Mouse (Mus musculus) hindbrain, embryonic 16.5 days (tissue): ENCODE results near the gene Prex1. TPM values are rescaled to one million over a fixed set of nuclear protein-coding genes. Genes with fewer than 3 reads are reported as not detected.
A peak's percentile ranks its signal among the peaks of the same experiment; 100 is the strongest.

ENCODE experiments used
- ATAC-seq: fragments of 200-750 bp; cut with Nextera tagmentation; 2 replicates; pipeline ENCODE4 v1.8.0; 2017; ENCODE audit warnings: moderate TSS enrichment, moderate library complexity
- H3K27ac ChIP-seq: fragments of 300-500 bp; sonication (generic); 2 replicates; pipeline ENCODE4 v1.5.1; 2014; ENCODE audit warnings: low read depth, mild to moderate bottlenecking, control low read depth, low read length, moderate library complexity
- H3K27me3 ChIP-seq: fragments of 300-500 bp; sonication (generic); replicated peaks from 2 replicates; pipeline ENCODE4 v1.6.1; 2014; ENCODE audit warnings: low read length; ENCODE audit not compliant: control insufficient read depth, insufficient read depth
- H3K36me3 ChIP-seq: fragments of 300-500 bp; sonication (generic); 2 replicates; pipeline ENCODE4 v1.6.1; 2014; ENCODE audit warnings: mild to moderate bottlenecking, low read length, moderate library complexity, mixed read lengths; ENCODE audit not compliant: control insufficient read depth, insufficient read depth
- H3K4me1 ChIP-seq: fragments of 300-500 bp; sonication (generic); 2 replicates; pipeline ENCODE4 v1.6.1; 2014; ENCODE audit warnings: low read depth, low read length; ENCODE audit not compliant: control insufficient read depth, insufficient read depth
- H3K4me2 ChIP-seq: fragments of 300-500 bp; sonication (generic); 2 replicates; pipeline ENCODE4 v1.6.1; 2014; ENCODE audit warnings: mild to moderate bottlenecking, low read length, control low read depth, moderate library complexity
- H3K4me3 ChIP-seq: fragments of 300-500 bp; sonication (generic); 2 replicates; pipeline ENCODE4 v1.5.1; 2014; ENCODE audit warnings: mild to moderate bottlenecking, low read length, control low read depth, moderate library complexity
- H3K9ac ChIP-seq: fragments of 300-500 bp; sonication (generic); 2 replicates; pipeline ENCODE4 v1.6.1; 2014; ENCODE audit warnings: low read depth, mild to moderate bottlenecking, control low read depth, low read length, moderate library complexity
- H3K9me3 ChIP-seq: fragments of 300-500 bp; sonication (generic); 2 replicates; pipeline ENCODE4 v1.6.1; 2014; ENCODE audit warnings: mild to moderate bottlenecking, low read length, moderate library complexity; ENCODE audit not compliant: control insufficient read depth
- WGBS: fragments of 180-500 bp; shearing (Covaris S2); extraction: QIAGEN DNeasy Blood & Tissue Kit; methylation state at CpG from one replicate; pipeline ENCODE4 v1.1.7; 2014; 5-methylcytosine and 5-hydroxymethylcytosine counted together
- polyA plus RNA-seq: library from polyadenylated mRNA; unstranded; fragments of >200 nt; fragmentation: Nextera tagmentation; extraction: Ambion mirVana; gene quantifications from 2 replicates; pipeline ENCODE4 v1.2.1, GENCODE M21; 2015

The Prex1 gene
- polyA plus RNA-seq, 1 experiment from 2014 or later, result 27.3 TPM

DNA sequence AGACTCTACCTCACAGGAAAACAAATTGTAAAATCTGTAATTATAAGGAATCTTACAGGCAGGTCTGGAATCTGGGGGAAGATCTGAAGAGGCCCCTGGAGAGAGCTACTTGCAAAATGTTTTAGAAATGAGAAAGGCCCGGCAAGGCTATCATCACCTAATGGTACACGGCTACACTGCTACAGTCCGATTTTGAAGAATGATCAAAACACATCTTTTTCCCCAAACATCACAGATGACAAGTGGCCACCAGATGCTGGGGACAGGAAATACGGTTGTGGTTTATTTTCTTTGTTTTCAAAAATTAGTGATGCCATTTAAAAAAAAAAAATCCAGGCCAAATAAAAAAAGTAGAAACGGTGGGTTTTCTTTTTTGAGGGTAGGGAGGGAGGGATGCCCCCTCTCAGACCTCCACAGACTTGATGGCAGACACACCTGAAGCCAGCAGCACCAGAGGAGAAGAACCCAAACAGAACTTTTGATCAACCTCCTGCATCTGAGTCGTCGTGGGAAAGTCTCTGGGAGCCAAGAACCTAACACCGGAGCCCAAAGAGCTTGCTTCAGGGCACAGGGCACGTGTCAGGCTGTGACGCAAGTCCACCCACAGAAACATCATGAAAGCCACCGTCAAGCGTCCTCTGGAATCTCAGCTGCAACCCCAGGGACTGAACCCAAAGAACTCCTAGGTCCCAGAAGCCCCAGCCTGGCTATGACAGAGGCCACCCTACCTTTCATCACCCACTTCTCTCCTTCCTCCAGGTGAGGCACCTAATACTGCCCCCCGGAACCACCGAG, 41.3 kb downstream of the Prex1 start:
- whole genome bisulfite sequencing, result 73% methylated on average over 14 of the region's 14 CpGs
- Histone ChIP-seq H3K9ac (no peak overlapping the region; the same call in 1 of the 2 replicates), H3K36me3 (no peaks in the 10 kb centered on the region), H3K9me3 (no peaks in the 10 kb centered on the region), H3K27me3 (no peaks in the 10 kb centered on the region), H3K4me2 (no peak overlapping the region), H3K4me3 (no peak overlapping the region), H3K27ac (no peak overlapping the region), H3K4me1 (peaks cover 61% of the 10 kb centered on the region)
- ATAC-seq, result no peak

DNA sequence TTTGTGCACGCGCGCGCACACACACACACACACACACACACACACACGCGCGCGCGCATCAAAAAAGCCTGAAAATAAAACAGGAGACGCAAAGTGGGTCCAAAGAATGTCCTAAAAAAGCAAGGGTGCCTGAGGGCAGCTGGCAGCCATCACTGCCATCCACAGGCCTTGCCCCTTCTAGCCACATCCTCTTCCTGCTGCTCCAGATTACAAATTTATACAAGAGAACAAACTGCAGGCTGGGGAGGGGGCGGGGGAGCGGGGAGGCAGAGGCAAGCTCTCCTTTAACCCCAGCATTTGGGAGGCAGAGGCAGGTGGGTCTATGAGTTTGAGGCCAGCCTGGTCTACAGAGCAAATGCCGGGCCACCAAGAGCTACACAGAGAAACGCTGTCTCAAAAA, 42.0 kb downstream of the Prex1 start:
- WGBS, result 83% methylated on average over 14 of the region's 14 CpGs
- H3K4me3 ChIP-seq, result no peak overlapping the region
- no peaks in the 10 kb centered on the region for H3K36me3 ChIP-seq
- no peaks in the 10 kb centered on the region for H3K9me3 ChIP-seq
- H3K27me3 ChIP-seq, result no peaks in the 10 kb centered on the region
- H3K27ac ChIP-seq, result peak overlapping the region; percentile 39; the same call in 1 of the 2 replicates
- ATAC-seq, result no peak
- H3K4me2 ChIP-seq, result no peak overlapping the region
- peaks cover 59% of the 10 kb centered on the region for H3K4me1 ChIP-seq
- H3K9ac ChIP-seq, result no peak overlapping the region; the same call in 1 of the 2 replicates

DNA sequence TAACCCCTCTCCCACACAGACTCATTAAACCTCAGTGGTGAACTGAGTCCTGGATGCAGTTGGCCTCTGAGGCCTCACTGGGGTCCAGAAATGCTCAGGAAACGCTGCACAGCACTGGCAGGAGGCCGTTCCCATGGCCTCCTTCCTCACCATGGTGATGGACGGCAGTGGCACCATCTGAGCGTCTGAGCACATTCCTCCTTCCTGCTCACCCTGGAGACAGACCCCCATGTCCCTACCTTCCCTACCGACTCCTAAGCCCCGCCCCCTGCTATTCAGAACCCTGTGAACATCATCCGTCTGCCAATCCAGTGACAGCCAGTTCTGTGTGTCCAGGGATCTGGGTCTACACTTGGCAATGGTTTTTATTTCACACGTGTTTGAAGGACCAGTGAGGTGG, 42.6 kb downstream of the Prex1 start:
- ATAC-seq, result peak; percentile 76
- H3K4me1 ChIP-seq, result peaks cover 53% of the 10 kb centered on the region
- no peaks in the 10 kb centered on the region for H3K27me3 ChIP-seq
- peak overlapping the region; percentile 39; the same call in 1 of the 2 replicates for H3K27ac ChIP-seq
- 10% methylated on average over 8 of the region's 8 CpGs for WGBS
- H3K4me3 ChIP-seq, result no peak overlapping the region
- H3K36me3 ChIP-seq, result no peaks in the 10 kb centered on the region
- H3K9me3 ChIP-seq, result no peaks in the 10 kb centered on the region
- no peak overlapping the region for H3K9ac ChIP-seq
- no peak overlapping the region for H3K4me2 ChIP-seq

DNA sequence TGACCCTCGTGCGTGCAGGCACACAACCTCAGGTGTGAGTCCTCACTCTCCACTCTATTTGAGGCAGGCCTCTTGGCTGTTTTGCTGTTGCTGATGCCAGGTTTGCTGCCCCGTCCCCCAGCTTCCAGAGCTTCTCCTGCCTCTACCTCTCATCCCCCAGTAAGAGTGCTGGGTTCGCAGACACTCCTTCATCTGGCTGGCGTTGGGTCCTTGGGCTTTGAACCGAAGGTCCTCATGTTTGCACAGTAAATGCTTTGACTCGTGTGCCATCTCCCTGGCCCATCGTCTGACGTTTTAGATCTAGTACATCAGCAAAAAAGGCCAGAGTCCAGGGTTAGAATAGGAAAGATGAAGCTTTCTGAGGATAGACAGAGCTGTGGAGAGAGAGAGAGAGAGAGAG, 43.7 kb downstream of the Prex1 start:
- Histone ChIP-seq H3K4me3 (no peak overlapping the region), H3K9me3 (no peaks in the 10 kb centered on the region), H3K4me2 (no peak overlapping the region), H3K27ac (peak overlapping the region; percentile 18; the same call in 1 of the 2 replicates), H3K9ac (no peak overlapping the region), H3K36me3 (no peaks in the 10 kb centered on the region), H3K4me1 (peaks cover 45% of the 10 kb centered on the region), H3K27me3 (no peaks in the 10 kb centered on the region)
- no peak for ATAC-seq
- WGBS, result 70% methylated on average over 9 of the region's 9 CpGs

DNA sequence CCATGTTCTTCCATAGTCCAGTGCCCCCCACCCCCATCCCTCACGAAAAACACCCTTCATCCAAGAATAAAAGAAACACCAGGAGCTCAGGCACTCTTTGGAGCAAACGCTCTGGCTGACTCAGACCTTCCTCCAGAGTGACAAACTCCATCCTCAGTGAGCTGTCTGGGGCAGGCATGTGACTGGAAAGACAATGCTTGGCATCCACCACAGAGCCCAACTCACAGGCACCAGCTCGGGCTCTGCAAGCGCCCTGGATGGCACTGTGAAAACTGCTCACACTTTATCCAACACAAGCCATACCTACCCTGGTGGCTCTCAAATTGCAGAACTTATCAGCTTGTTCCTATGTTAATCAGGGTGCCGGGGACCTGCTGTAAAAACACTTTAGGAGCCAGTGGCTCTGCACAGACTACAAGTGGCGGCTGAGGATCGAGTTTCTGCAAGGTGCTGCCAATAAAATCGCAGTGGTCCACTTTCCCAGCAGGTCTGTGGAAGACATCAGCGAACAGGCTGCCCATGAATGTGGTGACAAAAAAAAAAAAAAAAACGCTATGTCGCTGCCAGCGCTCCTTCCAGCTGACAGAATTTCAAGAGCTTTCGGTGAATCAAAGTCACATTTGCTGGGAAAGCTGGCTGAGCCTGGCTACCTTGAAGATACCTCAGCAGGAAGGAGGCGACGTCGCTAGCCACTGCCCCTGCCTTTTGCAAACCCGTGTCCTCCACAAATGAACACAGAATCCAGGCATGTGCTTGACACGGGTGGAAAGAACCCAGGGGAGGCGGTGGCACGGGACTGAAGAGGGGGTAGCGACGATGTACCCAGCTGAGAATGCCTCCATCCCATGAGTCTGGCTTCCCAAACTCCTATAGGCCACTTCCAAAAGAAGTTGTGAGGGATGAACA, 45.6 kb downstream of the Prex1 start:
- H3K27me3 ChIP-seq, result no peaks in the 10 kb centered on the region
- H3K4me1 ChIP-seq, result peaks cover 49% of the 10 kb centered on the region
- ATAC-seq, result peak; percentile 54
- H3K9ac ChIP-seq, result peak overlapping the region; percentile 51
- peak overlapping the region; percentile 65 for H3K27ac ChIP-seq
- H3K36me3 ChIP-seq, result no peaks in the 10 kb centered on the region
- peak overlapping the region; percentile 25 for H3K4me2 ChIP-seq
- no peak overlapping the region for H3K4me3 ChIP-seq
- no peaks in the 10 kb centered on the region for H3K9me3 ChIP-seq
- WGBS, result 18% methylated on average over 22 of the region's 22 CpGs

DNA sequence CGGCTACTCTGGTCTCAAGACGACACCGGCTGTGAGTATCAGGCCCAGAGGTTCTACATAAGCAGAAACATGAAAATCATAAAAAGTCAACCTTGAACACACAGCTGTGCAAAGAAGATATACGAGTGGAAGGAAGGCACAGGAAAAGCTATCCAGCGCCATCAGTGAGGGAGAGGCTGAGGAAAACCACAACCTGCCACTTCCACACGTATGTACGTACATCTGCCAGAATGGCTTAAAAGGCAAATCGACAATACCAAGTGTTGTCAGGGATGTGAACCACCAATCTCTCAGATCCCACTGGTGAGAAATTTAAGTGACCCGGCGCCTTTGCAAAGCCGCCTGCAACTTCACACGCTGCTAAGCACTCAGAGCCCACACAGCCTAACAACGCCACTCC, 47.5 kb downstream of the Prex1 start:
- 92% methylated on average over 13 of the region's 13 CpGs for WGBS
- H3K27me3 ChIP-seq, result no peaks in the 10 kb centered on the region
- no peaks in the 10 kb centered on the region for H3K36me3 ChIP-seq
- no peak for ATAC-seq
- no peak overlapping the region for H3K9ac ChIP-seq
- no peak overlapping the region for H3K27ac ChIP-seq
- no peak overlapping the region for H3K4me3 ChIP-seq
- peaks cover 56% of the 10 kb centered on the region for H3K4me1 ChIP-seq
- H3K4me2 ChIP-seq, result no peak overlapping the region
- no peaks in the 10 kb centered on the region for H3K9me3 ChIP-seq

DNA sequence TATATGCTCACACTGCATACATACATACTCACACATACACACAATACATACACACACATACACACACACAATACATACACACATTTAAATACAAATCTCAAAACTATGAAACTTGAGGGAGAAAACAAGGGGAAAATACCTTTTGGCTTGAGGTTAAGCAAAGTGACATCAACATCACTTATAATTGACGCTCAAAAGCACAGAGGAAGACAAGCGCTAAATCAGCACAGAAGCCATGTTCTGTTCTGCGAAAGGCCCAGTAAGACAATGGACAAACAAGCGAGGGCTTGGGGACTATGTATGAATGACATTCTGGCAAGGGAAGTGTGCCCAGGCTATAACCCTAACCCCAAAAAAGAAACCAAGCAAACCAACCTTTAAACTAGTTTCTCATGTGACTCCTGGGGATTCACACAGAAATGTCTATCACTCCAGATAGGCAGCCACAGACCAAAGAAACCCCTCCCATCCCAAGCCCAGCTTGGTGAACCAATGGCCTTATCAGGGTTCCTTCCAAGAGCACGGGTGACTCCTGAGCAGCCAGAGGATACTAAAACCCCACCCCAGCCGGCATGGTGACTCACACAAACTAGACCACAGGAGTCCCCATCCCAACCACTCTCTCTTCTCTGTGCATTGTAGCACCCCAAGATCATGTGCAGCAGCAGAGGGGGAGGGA, 48.2 kb downstream of the Prex1 start:
- Histone ChIP-seq H3K9me3 (no peaks in the 10 kb centered on the region), H3K36me3 (no peaks in the 10 kb centered on the region), H3K4me2 (no peak overlapping the region), H3K27me3 (no peaks in the 10 kb centered on the region), H3K4me1 (peaks cover 53% of the 10 kb centered on the region), H3K9ac (no peak overlapping the region), H3K27ac (no peak overlapping the region), H3K4me3 (no peak overlapping the region)
- no peak for ATAC-seq
- 71% methylated on average over 6 of the region's 6 CpGs for WGBS

DNA sequence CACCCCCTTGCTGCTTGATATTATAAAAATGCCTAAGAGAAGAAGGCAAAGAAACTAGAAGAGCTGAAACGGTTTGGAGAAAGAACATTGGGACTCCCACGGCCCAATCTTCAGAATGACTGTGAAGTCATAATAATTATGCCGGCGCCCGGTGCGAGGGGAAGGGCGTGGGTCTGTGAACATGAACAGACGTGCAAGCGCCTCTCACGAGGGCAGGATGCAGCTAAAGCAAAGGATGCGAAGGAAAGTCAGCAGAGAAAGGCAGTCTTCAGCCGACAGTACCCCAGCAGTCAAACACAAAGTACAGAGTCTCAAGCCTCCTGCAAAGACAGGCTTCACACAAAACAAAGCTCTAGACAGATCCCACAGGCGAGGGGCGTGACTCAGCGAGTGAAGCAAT, 49.1 kb downstream of the Prex1 start:
- Histone ChIP-seq H3K4me3 (no peak overlapping the region), H3K9me3 (no peaks in the 10 kb centered on the region), H3K36me3 (no peaks in the 10 kb centered on the region), H3K4me2 (no peak overlapping the region), H3K27ac (peak overlapping the region; percentile 5; the same call in 1 of the 2 replicates), H3K27me3 (no peaks in the 10 kb centered on the region), H3K4me1 (peaks cover 49% of the 10 kb centered on the region), H3K9ac (no peak overlapping the region)
- ATAC-seq, result no peak
- WGBS, result 60% methylated on average over 15 of the region's 15 CpGs
